14 mouse cellular contexts compared by ENCODE assay signal in the genomic region with DNA sequence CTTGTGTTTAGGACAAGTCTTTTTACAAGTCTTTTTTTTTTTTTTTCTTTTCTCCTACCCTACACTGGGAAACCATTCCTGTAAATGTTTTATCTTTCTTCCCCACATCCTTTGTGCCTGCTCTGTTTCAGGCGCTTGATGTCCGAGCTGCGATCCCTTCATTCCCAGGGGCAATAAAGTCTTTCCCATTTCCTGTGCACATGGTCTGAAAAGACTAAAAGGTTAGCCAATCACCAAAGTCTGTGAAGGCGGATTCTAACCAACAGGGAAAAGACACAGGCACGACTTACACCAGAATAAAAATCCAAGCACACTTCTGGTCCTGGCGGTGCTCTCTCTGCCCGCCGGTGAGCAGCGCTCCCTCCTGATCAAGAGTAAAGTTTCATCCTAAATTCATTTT.
"Had no signal": no experiment of that assay in that cellular context is flagged by ENCODE, and none has a peak within 500 bp of the region (broad histone marks: within the 10 kb centered on the region; RNA-seq: fewer than 3 reads in every experiment).

No protein-coding gene starts in this region.

- H3K9ac ChIP-seq: kidney, embryonic 15.5 days; limb, embryonic 13.5 days; liver, embryonic 15.5 days; midbrain, embryonic 15.5 days; neural tube, embryonic 12.5 days; stomach, embryonic 15.5 days had no signal

- H3K4me3 ChIP-seq: kidney, embryonic 15.5 days; layer of hippocampus, adult 2 months; limb, embryonic 13.5 days; liver, embryonic 15.5 days; midbrain, embryonic 10.5 days; midbrain, embryonic 15.5 days; neural tube, embryonic 12.5 days; stomach, embryonic 15.5 days had no signal

- H3K27ac ChIP-seq: kidney, embryonic 15.5 days; layer of hippocampus, adult 2 months; limb, embryonic 13.5 days; liver, embryonic 15.5 days; midbrain, embryonic 10.5 days; midbrain, embryonic 15.5 days; neural tube, embryonic 12.5 days had no signal

- H3K27me3 ChIP-seq: kidney, embryonic 15.5 days; limb, embryonic 13.5 days; liver, embryonic 15.5 days; midbrain, embryonic 15.5 days; neural tube, embryonic 12.5 days; stomach, embryonic 15.5 days had no signal

- H3K4me2 ChIP-seq: kidney, embryonic 15.5 days; limb, embryonic 13.5 days; liver, embryonic 11.5 days; liver, embryonic 15.5 days; midbrain, embryonic 15.5 days; neural tube, embryonic 12.5 days; stomach, embryonic 15.5 days had no signal

- ATAC-seq: lung, postnatal 0 days; midbrain, embryonic 15.5 days had no signal

- H3K36me3 ChIP-seq: kidney, embryonic 15.5 days; limb, embryonic 13.5 days; liver, embryonic 15.5 days; midbrain, embryonic 10.5 days; midbrain, embryonic 15.5 days; neural tube, embryonic 12.5 days; stomach, embryonic 15.5 days had no signal

- H3K4me1 ChIP-seq: kidney, embryonic 15.5 days; liver, embryonic 15.5 days; midbrain, embryonic 10.5 days; midbrain, embryonic 15.5 days; neural tube, embryonic 12.5 days; stomach, embryonic 15.5 days had no signal

- DNase-seq: kidney, adult 2 months; kidney, postnatal 36 days; lung, adult 2 months; lung, postnatal 4 days had no signal

- H3K9me3 ChIP-seq: kidney, embryonic 15.5 days; limb, embryonic 13.5 days; liver, embryonic 15.5 days; midbrain, embryonic 10.5 days; midbrain, embryonic 15.5 days; neural tube, embryonic 12.5 days; stomach, embryonic 15.5 days had no signal
